Mouse (Mus musculus): ENCODE measurements around the gene Ppil3.

- no peak for TF ChIP-seq CTCF (IDR thresholded peaks at IDR 0.05; ENCODE audit: borderline replicate concordance, insufficient read depth, low read depth, low read length)
- TF ChIP-seq POLR2A (IDR thresholded peaks at IDR 0.05; ENCODE audit: borderline replicate concordance, insufficient read depth, low read length) = no peak
Measured at GRCm38 (mm10) chr1:58444691-58445090, 595 bp downstream of the Ppil3 start.

Data from cerebellum, adult 2 months (tissue).